Mouse (Mus musculus): ENCODE measurements at regions not wholly inside any gene's neighbourhood (a gene's known extent, or its start where the extent isn't known, plus 50 kb on each side); places are given as distances from the start of the nearest gene placed in this dataset.

DNA sequence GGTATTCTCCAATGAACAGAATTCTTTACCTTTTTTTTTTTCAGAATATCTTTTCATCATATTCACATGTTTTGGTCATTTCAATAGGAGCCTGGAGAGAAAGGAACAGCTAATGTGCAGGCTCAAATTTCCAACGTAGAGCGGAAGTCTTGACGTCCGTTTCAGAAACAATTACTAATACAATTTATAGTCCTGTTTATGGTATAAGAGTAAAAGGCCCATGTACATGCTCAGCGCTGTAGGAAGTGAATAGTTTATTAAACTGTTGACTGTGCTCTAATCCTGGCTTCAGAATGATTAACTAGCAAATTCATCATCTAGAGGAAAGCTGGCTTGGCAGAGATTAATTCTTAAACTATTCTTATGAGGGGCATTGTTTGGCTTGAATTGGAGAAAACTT is 142.1 kb downstream of the Pik3r1 start:
- no peak for DNase-seq (ENCODE audit: inconsistent age in 2 of 2, low spot score in 1 of 2)

DNA sequence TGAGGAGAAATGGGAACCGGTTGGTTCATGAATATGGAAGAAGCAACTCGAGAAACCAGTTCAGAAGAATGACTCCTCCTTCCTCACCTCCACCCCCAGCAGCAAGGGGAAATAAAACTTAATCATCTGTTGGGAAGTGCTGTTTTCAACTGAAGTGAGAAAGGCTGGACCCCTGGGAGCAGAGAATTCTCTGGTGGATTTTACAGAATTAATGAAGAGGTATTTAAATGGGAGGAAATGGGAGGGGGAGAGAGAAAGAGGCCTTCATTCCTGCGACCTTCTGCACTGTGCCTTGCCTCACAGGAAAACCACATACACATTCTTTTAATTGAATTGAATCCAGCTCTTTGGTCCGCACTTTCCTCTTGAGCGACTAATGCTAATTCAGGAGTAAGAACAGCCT is 143.8 kb downstream of the Pik3r1 start:
- no peak for DNase-seq (ENCODE audit: inconsistent age in 2 of 2, low spot score in 1 of 2)

DNA sequence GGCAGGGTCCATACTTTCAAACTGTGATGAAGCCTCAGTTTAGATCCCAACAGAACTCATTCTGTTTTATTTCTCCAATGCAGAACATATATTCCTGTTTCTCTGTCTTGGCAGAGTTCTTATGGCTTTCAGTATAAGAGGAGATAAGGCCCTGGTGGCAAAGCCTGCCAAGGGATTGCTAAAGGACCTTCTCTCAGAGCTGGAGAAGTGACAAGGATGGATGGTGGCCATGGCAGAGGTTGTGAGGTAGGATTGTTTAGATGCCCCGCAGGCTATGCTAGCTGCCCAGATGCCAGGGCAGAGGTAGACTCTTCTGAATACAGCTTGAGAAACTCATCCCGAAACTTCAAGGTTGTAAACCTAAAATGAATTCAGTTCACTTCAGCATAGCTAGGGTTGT is 145.4 kb downstream of the Pik3r1 start:
- DNase-seq (ENCODE audit: inconsistent age in 2 of 2, low spot score in 1 of 2): no peak

DNA sequence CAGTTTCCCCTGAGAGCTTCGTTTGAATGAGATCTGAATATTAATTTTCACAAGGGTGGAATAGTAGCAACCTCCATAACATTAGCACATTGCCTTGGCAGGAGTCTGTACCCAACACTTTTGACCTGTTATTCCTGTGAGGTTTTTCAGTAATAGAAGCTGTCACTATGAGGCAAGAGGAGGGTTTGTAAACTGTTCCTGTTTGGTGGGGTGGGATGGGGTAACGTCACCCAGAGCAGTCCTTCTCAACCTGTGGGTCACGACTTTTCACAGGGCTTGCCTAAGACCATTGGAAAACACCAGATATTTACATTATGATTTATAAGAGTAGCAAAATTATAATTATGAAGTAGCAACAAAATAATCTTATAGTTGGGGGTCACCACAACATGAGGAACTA is 147.4 kb downstream of the Pik3r1 start:
- DNase-seq (ENCODE audit: inconsistent age in 2 of 2, low spot score in 1 of 2): no peak

DNA sequence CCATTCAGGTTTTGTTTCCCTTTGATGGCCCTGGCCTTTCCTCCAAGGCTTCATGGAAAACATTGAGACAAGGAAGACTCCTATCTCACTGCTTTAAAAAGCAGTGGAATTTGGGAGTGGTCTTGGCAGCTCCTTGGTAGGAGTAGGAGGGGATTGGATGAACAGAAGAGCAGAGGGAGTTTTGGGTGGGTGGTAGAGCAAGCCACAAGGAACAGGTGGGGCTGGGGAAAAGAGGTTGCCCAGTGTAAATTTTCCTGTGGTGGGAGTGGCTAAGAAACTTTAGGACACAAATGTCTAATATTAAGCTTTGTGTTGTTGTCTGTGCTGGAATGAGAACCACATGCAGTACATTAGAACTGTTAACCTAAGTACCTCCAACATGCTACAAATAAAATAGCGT is 148.9 kb downstream of the Pik3r1 start:
- no peak for DNase-seq (ENCODE audit: inconsistent age in 2 of 2, low spot score in 1 of 2)

DNA sequence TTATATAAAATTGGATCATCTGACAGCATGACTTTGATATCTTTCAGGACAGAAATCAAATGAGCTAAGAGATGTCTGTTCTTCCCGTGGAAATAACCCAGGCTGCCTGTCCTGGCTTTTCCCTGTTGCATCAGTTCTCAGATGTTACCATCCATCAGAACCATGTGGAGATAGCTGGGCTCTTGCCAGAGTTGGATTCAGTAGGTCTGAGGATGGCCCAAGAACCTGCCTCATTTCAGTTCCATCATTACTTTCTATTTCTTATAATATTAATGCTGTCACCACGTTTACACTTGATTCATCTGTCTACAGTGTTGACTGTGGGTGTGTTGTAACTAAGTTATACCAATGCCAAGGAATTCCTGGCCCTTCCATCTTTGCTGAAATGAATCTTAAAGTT is 155.2 kb downstream of the Pik3r1 start:
- DNase-seq (ENCODE audit: inconsistent age in 2 of 2, low spot score in 1 of 2): no peak

DNA sequence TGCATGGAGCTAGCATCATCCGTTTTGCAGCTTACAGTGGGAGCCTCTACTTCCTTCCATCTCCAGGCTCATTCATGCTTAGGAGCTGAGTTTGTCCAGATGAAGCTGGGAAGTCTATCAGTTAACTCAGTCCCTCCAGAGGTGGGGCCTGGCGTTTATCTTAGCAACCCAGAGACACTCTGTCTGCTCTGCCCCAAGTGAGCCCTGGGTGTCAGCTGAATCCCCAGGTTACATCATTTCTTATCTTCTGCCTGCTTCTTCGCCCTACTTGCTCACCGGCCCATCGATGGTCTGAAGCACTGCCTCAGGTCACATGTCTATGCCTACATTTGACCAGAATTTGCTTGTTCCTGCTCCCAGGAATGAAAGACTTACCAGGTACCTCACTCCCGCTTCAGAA is 156.3 kb downstream of the Pik3r1 start:
- no peak for DNase-seq (ENCODE audit: inconsistent age in 2 of 2, low spot score in 1 of 2)

DNA sequence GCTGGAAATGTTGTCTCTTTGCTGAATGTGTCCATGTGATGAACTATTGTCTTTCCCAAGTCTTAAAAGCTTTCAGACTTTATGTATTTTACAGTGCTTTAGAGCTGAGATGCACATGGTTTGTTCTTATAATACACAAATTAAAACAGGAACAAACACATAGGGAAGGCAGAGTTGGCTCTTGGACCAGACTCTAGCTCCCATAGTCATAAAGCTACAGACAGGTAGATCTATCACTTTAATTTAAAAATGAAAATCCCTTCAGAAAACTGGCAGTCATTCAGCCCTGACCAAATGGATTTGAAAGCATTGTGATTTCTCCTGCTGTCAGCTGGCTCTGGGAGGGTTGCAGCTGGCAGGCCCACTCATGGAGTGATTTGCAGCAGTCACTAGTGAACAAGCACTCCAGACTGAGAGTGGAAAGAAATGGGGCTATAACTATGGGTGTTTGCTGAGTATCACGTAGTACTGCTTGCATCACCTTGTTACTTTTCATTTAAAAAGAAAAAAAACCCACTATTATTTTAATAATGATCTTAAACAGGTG is 161.8 kb downstream of the Pik3r1 start:
- no peak for DNase-seq (ENCODE audit: inconsistent age in 2 of 2, low spot score in 1 of 2)

DNA sequence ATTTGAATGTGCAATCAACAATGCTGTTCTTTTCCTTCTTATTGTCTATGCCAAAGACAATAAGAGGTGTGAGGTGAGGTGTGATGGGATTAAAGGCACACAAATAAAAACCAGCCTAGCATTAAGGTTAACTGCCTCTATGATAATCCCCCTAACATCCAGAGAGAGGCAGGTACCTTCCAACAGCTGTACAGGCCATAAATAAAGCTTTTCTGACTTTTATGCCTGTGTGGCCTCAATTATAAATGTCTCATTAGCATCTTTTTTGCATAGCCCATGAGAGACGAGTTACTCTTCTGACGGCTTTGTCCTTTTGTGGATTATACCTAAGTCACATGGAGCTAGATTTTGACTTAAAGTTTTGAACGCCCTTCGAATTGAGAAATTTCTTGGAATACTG is 162.3 kb downstream of the Pik3r1 start:
- DNase-seq (ENCODE audit: inconsistent age in 2 of 2, low spot score in 1 of 2): no peak

DNA sequence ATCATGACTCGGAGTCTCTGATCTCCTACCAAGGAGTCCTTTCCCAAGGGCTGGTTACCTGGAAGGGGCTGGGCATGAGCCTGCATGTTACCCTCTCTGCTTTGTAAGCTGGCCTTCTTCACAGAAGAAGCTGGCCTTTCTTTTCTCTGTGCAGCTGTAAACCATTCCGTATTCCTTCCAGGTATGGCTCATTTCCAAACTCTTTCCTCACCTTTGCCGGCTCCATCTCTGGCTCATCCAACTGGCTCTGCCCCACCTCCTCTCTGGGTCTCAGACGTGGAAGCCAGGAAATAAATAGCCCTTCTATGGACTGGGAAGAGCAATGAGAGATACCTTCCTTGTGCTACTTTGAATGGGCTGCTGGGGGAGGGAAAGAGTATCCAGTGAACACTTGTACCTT is 163.0 kb downstream of the Pik3r1 start:
- no peak for DNase-seq (ENCODE audit: inconsistent age in 2 of 2, low spot score in 1 of 2)

DNA sequence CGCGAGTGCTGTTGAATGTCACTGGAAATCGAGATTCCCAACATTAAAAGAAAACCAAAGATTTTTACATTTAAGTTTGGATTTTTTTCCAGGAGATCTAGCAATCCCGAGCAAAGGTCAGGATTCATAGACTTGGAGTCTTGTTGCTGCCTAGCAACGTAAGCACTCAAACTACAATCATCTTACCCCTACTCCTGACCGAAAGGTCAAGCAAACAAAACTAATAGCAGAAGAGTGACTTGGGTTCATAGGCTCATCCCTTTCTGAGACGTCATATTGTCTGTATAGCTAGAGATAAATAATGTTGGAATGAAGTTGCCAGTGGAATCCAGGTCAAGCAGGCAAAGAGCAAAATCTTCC is 169.9 kb downstream of the Pik3r1 start:
- no peak for DNase-seq (ENCODE audit: inconsistent age in 2 of 2, low spot score in 1 of 2)

DNA sequence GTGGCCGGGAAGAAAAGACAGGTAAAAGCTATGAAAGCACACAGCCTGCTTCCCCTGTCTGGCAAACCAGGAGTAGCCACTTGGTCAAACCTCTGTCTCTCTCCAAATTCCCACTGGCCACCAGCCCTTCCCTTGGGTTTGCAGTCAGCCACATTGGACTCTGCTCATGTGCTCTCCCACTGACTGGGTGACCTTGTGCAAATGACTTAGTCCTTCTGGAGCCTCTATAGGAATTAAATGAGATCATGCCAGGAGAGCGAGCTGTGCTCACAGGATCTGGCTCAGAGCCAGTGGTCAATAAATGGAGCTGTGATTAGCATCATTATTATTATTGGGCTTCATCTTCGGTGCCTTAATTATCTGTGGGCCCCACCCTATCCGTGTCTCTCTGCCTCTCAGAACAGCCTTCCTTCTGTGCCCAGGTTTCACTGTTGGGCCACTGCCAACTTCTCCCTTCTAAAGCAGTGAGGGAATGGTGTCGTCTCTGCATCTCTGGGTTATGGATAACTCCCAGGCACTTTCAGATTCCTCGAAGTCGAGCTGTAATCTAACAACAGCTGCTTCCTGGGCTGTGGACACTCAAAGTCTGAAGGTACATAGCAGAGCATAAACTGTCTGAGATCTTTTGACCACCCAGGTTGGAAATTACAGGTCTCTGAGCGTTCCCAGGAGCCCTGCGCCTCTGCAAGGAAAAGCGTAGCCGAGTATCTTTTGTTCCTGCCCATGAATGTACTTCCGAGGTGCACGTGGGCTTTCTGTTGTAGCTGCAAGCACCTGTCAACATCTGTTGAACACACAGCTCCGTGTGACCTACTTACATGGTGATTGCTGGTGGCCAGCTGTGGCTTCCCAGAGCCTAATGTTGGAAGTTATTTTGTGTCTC is 170.5 kb downstream of the Pik3r1 start:
- peak; percentile 22 to 48 for DNase-seq (ENCODE audit: inconsistent age in 2 of 2, low spot score in 1 of 2)

DNA sequence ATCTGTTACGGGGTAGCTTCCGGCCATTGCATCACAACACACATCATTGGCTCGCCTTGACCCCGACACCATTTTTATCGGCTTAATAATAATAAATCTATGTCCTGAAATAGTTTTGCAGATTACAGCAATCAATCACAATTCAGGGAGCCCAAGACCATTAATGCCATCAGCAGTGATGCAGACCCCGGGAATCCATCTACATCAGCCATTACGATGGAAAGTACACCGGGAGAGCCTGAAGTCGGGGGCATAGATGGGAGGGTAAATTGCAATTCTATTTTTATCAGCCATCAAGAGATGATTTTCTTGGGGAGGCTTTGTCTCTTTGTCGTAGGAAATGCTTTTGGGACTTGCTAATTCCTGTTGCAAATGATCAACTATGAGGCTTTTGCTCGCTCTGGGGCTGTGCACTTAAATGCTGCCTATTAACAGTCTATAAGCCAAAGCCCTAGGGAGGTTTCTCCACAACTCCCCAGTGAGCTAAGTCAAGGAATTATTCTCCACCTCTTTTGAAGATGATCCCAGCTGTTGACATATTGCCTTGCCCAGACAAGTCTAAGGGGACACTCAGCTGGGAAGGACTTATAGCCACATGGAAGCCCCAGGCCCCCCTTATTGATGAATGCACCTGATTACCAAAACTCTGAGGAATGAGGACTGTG is 173.4 kb downstream of the Pik3r1 start:
- no peak for DNase-seq (ENCODE audit: inconsistent age in 2 of 2, low spot score in 1 of 2)

DNA sequence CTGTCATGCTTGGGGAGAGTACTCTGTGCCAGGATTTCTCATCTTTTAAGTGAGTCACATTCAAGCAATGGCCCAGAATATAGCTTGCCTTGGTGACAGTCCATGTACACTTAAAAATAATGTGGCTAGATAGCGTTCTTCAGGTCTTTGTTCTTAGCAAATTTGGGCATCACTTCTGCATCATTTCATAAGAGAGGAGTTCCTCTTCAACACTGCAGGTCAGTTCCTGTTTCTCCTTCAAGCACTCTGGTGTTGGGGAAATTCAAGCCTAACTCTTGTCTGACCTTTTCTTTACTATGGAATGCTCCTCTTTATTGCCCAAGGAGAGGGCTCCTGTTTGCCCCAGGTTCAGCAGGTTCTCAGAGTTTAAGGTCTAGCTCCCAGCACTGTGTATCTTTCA is 175.7 kb downstream of the Pik3r1 start:
- DNase-seq (ENCODE audit: inconsistent age in 2 of 2, low spot score in 1 of 2): no peak

DNA sequence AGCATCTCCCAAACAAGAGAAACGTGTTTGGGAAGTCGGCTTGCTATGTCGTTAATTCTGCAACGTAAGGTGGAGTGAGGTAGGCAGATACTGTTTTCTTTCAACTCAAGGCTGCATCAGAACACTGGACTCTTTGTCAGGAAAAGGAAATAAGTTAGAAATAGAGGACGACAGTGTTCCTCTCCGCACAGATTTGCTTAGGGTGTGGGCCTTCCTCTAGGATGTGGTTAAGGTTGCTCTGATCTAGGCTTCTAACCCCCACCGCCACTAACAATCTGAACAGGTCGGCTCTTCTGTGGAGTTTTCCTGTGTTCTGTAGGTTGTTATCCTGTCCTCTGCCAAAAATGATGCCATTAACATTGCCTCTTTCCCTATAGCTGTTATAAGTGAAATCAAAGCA is 179.1 kb downstream of the Pik3r1 start:
- DNase-seq (ENCODE audit: inconsistent age in 2 of 2, low spot score in 1 of 2): no peak

DNA sequence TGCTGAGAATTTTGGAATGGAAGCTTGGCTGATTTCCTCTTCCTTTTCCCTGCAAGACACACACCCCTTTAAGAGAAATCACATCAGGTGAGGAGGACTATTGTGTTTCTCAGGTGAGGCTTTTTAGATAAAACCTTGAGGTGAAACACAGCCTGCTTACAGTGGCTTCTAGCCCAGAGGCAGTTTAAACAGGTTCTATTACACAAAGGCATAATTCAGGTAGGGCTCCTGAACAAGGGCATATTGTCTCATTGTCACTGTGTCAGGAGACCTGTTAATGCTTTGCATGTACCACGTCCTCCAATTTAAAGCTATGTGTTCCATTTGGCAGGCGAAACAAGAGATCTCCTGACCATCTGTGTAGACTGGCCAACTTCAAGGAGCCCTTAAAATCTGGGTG is 181.2 kb downstream of the Pik3r1 start:
- DNase-seq (ENCODE audit: inconsistent age in 2 of 2, low spot score in 1 of 2): no peak

DNA sequence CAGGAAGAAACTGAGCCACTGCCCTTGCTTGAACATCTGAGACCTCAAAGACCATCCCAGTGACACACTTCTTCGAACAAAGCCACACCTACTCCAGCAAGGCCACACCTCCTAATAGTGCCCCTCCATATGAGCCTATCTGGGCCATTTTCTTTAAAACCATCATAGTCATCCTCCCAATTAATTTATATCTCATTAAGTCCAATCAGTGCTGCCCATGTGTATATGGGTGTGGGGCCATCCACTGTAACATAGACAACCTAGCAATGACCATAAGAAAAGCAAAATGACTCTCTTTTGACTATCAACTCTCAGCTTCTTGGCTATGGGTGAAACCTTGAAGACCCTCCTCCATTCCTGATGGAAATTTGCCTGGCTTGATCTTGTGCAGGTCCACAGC is 191.5 kb downstream of the Pik3r1 start:
- DNase-seq (ENCODE audit: inconsistent age in 2 of 2, low spot score in 1 of 2): no peak

DNA sequence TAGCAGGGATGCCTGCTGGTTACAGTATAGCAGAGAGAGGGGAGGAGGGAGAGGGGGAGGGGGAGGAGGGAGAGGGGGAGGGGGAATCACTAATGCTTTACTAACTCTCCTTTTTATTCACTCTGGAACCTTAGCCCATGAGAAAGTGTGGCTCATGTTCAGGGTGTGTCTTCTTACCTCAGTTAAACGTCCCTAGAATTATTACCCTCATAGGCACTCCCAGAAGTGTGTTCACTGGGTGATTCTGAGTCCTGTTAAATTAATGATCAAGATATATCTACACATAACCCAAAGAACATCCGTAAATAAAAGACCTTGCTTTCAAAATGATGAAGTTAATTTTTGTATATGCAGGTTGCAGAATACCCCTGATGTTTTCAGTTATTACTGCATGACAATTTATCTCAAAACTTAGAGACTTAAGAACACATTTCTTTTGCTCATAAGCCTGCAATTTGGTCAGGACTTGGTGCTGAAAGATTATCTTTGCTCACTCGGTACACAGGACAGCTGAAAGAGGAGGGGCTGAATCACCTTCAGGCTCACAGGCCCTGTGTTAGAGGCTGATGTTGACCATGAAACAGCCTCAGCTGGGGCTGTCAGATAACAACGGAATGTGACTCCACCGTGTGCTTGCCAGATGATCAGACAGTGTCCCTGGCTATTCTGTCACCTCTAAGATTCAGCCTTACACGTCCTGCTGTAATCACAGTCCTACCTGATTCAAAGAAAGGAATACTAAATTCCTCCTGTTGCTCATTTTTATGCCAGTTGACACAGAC is 195.0 kb downstream of the Pik3r1 start:
- DNase-seq (ENCODE audit: inconsistent age in 2 of 2, low spot score in 1 of 2): no peak

DNA sequence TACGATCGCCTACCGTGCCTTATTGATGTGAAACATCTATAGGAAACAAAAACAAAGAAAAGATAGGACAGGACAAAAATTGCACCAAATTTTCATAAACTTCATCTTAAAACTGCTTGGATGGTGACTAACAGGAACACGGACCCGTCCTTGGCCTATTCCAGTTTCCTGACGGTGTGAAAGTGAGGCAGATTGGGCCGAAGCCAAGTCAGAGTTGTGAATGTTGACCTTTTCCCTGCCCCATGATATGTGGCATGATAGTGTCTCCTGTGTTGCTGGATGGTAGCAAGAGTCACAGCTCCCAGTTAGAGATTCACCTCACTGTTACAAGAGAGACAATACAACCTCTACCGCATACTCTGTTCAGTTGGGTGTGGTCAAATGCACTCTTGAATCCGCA is 195.8 kb downstream of the Pik3r1 start:
- peak; percentile 72 to 82 for DNase-seq (ENCODE audit: inconsistent age in 2 of 2, low spot score in 1 of 2)

DNA sequence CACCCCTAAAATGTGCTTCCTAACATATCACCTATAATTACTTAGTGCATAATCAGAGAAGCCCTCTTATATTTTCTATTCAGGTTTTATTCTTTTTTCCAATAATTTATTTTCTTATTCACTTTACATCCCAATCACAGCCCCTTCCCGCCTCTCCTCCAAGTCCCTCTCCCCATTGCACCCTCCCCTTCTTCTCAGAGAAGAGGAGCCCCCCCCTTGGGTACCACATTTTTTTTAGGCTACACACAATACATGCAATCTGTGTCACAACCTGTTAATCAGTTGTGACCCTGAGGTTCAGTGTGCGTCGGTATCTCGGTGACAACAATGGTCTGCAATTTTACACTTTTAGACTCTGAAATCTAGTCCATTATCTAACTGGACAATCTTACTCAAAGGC is 198.0 kb downstream of the Pik3r1 start:
- no peak for DNase-seq (ENCODE audit: inconsistent age in 2 of 2, low spot score in 1 of 2)

DNA sequence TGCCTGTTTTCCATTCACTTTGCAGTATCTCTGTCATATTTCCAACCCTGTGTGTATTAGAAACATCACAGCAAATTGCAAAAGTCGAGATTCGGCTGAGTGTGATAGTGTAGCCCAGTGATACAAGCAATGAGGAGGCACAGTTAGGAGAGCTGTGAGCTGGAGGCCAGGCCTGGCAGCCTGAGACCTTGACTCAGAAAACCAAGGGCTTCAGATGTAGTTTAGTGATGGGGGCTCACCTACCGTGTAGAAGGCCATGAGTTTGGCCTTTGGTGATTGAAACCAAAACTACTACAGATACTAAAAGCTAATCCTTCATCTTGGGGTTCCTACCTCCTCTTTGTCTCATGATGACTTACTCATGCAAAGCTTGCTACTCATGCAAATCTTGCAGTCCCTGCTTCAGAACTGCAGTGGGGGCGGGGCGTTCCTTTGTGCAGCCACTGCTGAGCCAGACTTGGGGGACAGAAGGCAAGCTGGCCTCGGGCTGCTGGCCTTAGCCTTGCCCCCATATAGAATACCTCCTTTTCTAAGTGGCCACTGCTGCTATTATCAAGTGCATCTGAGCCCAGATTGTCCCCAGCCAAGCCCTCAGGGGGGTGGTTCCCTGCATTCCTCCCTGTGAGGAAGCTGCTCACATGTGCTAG is 198.9 kb downstream of the Pik3r1 start:
- DNase-seq (ENCODE audit: inconsistent age in 2 of 2, low spot score in 1 of 2): no peak

Data from adrenal gland, adult (tissue).